Mouse (Mus musculus): ENCODE measurements around the gene Slc5a8.

The Slc5a8 gene

DNA sequence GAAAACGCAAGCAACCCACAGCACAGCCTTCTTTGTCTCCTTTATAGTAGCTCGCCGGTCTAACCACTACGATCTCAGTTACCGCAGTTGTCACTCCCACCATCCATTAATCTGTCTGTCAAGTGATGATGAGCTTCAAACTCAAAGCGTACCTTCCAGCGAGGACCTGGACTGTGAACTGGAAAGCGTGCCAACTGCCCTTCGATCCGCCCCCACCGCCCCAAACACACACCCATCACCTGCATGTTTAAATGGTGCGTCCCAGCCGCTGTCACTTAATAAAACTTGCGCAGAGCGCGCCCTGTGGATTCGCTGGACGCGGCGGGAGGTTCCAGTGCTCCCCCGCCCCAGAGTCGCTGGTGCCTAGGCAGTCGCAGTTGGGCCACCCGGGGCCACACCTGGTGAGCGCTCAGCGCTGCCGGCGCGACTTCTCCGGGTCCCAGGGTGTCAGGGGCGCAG, at the start of gene Slc5a8:
Slc5a8 (plus strand) TSS at position 361 of the 459 bp plus-strand sequence.
- no peak for DNase-seq (ENCODE audit: low read depth)

DNA sequence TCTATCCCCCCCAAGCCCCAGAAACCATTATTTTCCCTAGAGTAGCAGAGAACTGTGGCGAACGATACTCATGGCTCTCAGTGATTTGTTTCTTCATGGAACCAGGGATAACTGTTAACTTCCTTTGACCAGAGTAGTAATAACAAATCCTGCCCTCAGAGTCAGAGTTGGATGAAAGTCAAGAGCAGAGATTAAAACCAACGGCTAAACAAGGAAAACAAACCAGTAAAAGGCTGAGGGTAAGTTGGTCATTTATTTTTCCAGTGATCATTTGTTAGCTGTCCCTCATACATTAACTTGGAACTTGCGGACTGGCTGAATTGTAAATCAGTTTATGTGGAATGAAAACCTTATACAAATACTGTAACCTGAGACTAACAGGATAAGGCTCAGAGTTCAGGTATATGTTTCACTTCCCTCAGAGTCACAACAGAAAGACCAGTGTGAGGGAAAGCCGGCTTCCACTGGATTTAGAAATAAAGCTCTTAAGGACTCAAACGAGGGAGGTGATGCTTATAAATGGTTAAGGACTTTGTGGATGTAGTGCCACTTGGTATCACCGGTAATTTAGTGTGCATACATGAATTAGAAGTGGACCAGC, 36.8 kb upstream of the Slc5a8 start:
- DNase-seq (ENCODE audit: low read depth), result no peak

DNA sequence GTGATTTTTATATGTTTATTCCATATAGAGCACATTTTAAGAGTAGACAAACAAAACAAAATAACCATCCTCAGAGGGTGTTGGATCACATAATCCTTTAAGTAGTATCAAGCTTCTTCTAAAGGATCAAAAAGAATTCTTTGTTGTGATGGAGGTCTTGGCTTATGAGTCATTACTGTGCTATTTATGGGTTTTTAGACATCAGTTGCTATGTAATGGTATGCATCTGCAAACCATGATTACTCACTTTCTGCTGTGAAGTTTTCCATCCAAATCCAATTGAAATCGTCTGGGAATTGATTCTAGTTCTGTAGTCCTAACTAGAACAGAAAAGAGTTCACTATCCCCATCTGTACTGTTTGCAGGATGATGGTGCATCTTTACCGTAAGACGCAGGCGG, 35.8 kb upstream of the Slc5a8 start:
- no peak for DNase-seq (ENCODE audit: low read depth)

DNA sequence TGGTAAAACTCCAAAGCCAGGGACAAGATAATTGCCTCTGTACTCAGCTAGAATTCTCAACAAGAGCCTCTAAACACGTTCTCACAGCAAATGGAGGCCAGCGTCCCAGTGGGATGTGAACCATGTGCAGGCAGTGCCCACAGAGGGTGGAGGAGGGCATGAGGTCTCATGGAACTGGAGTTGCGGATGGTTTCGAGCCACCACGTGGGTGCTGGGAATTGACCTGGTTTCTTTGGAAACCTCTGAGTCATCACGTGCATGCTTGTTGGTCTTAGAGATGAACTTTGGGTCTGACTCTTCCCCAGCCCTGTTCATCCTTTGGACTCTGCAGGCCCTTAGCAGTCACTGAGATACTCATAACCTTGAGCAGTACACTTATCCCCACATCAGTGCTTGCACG, 32.5 kb upstream of the Slc5a8 start:
- DNase-seq (ENCODE audit: low read depth), result no peak

DNA sequence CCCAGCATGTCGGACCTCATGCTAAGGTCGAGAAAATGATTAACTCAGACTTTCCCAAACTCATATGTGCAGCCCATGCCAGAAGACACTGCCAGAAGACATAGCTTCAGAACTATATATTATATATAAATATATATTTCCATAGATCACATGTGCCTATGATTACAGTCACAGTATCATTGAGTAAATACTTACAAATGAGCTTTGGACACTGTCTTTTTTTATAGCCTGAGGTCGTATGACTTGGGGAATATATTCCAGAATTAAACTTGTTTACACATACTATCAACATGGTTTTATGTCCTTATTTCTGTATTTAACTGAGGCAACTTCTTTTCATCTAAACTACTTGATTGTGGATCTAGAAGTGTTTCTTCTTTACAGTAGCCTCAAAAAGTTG, 24.9 kb upstream of the Slc5a8 start:
- no peak for DNase-seq (ENCODE audit: low read depth)

DNA sequence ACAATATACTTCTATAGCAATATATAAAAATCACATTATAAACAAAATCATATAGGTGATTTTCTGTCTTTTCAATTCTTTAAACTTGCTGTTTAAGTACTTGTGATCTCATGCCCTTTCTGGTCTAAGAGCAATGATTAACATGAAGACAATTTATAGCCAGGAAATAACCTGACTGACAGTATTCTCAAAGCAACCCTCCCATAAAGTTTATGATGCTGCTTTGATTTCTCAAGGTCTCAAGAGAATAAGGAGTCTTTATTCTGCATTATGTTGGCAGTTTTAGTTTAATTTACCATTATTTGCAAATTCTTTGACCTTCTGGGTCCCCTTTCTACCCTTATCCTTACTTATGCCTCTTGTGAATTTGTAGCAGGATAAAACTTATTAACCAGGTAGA, 24.4 kb upstream of the Slc5a8 start:
- DNase-seq (ENCODE audit: low read depth), result no peak

DNA sequence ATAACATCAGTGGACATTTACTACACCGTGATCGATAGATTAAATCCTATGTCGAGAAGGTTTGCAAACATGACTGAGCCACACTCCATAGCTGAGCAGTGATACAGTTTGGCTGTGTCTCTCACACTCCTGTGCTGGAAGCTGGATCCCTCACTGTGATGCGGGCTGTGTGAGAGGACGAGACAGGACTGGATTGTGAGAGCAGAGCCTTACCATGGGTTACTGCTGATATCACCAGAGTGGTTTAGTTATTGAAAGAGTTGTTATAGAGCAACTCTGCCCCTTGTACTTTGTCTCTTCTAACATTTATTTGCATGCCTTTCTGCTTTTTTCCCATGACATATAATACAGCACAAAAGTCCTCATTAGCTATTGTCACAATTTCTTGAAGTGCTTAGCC, 23.5 kb upstream of the Slc5a8 start:
- no peak for DNase-seq (ENCODE audit: low read depth)

DNA sequence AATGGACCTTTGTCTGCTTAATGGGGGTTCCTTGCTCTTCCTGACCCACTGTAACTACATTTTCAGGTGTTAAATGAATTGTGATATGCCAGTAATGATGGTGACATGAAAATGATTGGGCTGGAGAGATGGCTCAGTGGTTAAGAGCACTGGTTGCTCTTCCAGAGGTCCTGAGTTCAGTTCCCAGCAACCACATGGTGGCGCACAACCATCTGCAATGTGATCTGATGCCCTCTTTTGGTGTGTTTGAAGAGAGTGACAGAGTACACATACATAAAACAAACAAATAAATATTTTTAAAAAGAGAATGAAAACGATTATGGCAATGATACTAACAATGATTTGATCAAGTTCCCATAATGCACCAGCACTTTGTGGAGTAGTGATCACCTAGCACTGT, 19.8 kb upstream of the Slc5a8 start:
- DNase-seq (ENCODE audit: low read depth), result no peak

DNA sequence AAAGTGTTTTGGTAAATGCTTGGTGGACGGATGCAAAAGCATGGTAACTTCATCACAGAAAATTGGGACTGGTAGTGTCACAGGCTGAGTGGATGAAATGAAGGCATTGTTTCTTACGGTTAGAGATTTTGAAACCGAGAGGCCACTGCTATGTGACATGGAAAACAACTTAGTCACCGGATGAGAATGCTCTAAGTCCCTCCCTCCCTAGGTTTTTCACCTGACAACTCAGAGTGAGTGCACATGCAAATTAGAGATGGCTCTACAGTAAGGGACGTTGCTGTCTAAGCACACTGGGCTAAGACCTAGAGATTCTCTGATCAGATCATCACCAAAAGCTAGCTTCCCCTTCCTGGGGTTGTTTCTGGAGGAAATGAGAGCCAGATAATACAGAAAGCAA, 10.9 kb upstream of the Slc5a8 start:
- DNase-seq (ENCODE audit: low read depth), result no peak

DNA sequence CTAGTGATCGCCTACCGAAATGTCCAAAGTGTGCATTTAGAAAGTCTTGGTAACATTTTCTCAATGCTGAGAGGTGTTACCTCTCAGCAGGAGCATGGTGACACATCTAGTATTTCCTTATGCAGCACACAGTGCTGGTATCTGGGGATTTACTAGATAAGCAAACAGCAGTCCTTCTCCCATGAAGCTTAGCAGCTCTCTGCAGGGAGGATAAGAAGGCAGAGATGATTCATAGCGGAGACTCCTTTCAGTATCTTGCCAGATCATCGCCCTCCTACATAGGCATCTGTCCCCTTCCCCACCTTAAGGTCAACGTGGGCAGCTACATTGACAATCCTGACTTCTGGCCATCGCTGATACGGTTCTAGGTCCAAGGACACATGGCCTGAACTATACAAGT, 8.4 kb upstream of the Slc5a8 start:
- DNase-seq (ENCODE audit: low read depth), result no peak

DNA sequence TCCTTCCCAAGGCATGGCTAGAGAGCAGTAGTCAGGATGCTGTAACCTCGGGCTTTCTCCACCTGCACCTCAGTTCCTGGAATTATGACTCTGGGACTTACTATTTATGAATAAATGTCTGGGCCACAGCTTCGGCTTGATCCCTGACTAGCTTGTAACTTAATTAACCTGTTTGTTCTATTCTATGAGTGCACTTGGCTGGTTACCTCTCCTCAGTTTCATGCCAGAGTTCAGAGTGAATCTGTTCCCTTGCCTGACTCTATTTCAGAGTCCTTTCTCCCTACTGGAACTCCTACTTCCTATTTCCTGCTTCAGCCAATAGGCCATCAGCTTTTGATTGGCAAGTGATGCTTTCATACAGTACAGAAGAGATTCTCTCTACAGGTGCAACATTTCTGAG, 2.1 kb upstream of the Slc5a8 start:
- DNase-seq (ENCODE audit: low read depth), result no peak

DNA sequence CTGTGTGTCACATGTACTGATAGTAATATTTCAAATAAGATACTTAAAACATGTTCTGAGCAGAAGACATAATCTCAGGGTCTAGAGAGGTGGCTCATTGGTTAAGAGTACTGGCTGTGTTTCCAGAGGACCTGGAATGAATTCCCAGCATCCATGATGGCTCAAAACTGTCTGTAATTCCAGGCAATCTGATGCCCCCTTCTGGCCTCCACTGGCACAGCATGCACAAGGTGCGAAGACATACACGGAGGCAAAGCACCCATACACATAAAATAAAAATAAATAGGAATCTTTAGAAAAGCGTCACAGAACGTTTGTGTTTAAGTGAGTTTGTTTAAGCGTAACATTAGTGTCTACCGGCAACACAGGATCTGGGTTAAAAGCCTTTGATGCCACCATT, 956 bp upstream of the Slc5a8 start:
- DNase-seq (ENCODE audit: low read depth), result no peak

DNA sequence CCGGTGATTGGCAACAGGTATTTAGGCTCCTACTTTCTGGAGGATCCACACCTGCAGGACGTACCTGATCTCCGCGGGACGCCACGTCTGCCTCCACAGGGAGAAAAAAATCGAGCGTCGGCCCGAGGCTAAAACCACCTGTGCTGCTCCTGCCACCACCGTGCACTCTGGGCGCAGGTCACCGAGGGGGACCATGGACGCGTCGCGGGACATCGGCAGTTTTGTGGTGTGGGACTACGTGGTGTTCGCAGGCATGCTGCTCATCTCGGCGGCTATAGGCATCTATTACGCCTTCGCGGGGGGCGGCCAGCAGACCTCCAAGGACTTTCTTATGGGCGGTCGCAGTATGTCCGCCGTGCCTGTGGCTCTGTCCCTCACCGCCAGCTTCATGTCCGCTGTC, 322 bp downstream of the Slc5a8 start:
- DNase-seq (ENCODE audit: low read depth), result no peak

DNA sequence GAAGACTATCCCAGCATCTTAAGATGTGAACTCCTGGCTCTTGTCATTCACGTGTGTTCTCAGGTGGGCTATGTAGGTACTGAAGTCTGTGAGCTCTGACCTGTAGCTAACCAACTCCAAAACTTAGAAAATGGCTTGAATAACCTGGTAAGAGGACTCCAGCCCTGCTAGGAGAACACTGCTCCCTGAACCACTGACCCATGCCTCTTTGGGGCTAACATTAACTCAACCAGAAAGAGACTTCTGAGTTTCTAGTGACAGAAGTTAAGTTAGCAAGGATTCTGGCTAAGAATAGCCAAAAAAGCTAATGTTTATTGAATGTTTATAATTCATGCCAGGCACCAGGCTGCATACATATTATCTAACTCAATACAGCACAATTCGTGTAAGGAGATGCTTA, 2.6 kb downstream of the Slc5a8 start:
- no peak for DNase-seq (ENCODE audit: low read depth)

DNA sequence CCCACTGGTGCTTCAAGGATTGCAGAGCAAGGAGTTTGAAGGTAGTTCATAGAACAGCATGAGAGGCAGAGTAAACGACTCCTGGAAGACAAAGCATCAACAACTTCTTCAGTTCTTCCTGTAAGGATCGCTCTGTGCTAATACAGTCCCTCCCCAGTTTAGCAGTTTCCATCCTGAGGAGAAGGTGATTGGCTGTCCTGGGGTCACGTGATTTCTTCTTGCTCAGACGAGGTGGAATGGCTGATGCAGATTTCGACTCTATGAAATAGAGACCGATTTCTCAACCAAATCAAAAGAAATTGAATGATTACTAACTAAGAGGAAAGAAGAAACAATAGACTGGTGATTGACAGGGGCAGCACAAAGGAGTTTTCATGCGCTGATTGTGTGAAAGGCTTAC, 5.6 kb downstream of the Slc5a8 start:
- no peak for DNase-seq (ENCODE audit: low read depth)

DNA sequence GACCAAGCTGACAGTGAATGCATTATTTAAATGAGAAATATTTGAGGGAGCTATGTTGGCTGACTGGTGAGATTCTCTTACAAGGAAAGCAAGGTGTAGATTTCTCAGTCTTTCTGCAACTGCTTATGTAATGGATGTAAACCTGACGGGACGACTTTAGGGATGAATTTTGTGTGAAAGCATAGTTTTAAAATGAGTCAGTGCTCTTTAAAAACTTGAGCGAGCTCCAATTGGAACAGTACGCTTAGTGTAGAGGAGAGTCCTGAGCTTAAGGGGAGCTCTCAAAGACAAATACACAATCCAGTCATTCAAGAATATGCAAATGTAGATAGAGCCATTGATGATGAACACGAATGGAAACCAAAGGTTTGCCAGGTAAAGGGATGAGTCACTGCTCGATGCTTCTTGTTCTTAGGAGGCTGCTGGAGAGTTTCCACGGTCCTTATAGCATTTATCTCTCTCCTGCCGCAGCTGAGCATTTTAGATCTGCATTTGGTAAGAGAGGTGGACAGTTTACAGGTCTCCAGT, 6.8 kb downstream of the Slc5a8 start:
- no peak for DNase-seq (ENCODE audit: low read depth)

DNA sequence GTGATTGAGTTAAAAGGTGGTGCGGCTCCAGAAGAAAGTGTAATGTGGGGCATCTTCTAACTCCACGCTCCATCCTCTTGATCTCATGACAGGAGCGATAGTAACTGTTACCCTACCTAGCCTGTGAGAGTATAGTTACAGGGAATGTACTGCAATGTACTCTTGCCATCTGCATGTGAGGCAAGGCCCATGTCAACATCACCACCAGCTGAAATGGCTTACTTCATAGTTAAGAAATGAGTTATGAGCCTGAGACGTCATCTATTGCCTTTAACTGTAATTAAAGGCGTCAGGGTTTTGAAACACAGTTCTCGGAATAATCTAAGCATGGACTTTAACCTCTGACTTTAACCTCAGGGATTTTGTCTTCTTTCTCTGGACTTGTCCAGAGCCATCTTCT, 11.2 kb downstream of the Slc5a8 start:
- no peak for DNase-seq (ENCODE audit: low read depth)

DNA sequence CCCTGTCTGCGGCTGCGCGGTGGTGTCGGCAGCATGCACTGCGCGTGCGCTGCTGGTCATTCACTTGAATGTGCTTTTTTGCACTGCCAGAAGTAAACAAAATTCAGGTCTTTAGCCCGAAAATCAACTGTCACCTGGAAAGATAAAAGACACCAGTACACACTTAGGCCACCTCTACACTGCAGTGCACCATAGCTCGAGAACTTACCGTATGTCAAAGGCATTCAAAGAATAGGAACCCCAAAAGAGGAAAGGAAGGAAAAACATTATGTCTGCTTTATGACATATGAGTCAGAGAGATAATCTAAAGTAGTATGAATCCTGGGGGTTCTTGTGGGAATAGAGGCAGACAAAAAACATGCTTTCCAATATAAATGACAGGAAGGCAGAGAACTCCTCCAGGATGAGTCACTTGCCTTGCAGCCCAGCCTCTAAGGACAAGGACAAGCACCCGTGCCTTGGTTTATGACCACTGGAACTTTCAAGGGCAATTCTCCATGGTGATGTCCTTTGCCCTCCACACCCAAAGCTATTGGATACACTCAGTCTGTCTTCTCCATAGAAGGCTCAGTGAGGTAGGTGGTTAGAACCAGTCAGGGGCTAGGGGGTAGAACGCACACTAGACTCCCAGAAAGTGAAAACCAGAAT, 64.0 kb downstream of the Slc5a8 start:
- DNase-seq (ENCODE audit: low read depth), result no peak

DNA sequence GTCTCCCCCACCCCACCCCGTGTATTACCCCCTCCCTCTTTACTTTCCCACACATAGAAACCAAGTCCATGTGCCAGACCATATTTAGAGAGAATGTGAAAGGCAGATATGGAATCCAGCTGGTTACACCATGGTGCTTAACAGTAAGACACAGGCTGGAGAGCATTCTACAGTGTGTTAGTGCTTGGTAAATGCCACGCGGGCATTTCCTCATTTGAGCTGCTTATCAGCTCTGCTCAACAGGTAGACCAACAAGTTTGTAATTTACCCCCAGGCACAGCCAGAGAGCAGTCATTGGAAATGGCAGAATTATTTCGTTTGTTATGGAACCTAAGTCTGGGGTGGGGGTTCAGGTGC, 64.5 kb downstream of the Slc5a8 start:
- no peak for DNase-seq (ENCODE audit: low read depth)

DNA sequence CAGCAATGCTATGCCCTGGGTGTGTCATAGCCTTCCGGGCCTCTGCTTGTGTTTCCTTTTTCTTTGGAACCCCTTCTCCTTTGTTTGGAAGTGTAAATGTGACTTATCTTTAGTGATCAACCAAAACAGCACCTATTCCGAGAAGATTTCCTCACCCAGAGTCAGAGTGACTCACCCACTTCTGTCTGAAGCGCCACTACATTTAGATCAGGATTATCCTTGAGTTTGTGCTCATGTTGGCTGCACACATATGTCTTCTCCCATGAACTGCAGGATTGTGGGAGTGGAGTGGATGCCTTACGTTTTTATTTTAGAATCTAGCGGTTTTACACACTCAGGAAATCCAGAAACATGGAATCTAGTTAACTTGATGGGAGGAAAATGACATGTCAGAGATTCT, 75.0 kb downstream of the Slc5a8 start:
- DNase-seq (ENCODE audit: low read depth), result no peak

DNA sequence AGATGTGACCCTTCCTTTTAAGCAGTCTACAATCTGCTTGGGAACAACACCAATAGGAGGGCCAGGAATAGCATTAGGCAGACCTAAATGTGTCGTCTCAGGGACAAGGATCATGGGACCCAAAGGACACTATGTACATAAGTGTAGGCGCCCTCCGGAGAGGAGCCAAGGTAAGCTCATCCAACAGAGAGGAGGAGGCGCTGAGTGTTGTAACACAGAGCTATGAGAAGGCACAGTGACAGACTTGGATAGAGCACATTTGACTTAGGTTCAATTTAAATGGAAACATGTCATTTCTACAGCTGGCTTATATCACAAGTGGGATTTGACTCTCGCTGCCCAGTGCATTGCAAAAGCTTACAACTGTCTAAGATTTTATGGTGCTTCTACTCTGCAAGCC, 82.8 kb downstream of the Slc5a8 start:
- no peak for DNase-seq (ENCODE audit: low read depth)

DNA sequence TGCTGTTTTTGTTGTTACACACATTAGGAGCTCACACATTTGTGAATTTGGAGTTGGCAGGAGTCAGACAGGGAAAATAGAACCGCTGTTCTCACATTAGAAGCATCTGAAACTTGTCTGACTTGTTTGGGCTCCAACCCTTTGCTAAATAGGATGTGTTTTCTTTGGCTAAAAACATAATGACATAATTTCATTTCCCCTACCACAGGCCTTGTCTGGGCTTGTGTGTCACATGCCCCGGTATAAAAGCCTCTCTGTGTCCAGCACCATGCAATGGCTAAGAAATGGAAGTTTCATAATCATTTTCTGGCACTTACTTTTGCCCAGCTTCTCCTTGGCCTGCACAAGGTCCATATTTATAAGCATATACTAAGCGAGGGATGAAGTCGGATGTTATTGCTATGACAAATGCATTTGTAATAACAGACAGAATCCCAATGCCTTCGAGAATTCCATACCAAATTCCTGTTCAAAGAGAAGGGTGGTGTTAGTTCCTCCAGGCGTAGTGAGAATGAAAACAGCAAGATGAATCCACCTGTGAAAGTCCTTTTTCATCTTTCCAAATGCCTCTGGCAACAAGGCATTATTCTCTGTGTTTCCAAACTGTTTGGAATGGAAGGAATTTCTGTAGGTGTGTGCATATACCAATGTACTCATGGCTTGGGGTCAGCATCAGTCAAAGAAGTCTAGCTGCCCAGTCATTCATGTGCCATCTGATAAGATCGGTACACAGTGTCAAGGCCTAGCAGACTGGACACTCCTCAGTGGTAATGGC, 85.3 kb downstream of the Slc5a8 start:
- no peak for DNase-seq (ENCODE audit: low read depth)

DNA sequence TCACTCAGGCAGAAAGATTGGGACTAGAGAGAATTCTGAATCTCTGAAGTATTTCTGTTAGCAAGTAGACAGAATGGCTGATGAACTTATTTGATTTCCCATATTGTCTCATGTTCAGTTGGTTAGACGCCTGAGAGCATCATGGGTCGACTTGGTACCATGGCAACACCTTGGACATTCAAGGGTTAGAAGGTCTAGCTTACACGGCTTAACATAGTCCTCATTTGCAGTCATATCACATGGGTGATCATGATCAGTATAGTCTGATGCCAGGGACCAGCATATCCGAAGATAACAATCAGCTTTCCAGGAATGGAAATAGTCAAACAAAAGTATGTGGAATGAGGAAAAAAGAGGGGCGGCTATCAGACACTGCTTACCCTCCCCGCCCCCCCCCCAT, 93.1 kb downstream of the Slc5a8 start:
- DNase-seq (ENCODE audit: low read depth), result no peak

All from naive thymus-derived CD4-positive, alpha-beta T cell, adult 2 months (primary cell).